Mouse (Mus musculus) spleen, adult 12 weeks (tissue): ENCODE results near the gene Tmed6.
A peak's percentile ranks its signal among the peaks of the same experiment; 100 is the strongest.
"Not testable (repeated sequence)": the region's sequence is repeated elsewhere in the genome, so short reads cannot be mapped to it uniquely, and the experiment has no call there.

Experiments
- DNase-seq: peaks from one replicate; pipeline ENCODE4 v3.0.0; 2022; ENCODE audit warnings: low spot score

Gene Tmed6

DNA sequence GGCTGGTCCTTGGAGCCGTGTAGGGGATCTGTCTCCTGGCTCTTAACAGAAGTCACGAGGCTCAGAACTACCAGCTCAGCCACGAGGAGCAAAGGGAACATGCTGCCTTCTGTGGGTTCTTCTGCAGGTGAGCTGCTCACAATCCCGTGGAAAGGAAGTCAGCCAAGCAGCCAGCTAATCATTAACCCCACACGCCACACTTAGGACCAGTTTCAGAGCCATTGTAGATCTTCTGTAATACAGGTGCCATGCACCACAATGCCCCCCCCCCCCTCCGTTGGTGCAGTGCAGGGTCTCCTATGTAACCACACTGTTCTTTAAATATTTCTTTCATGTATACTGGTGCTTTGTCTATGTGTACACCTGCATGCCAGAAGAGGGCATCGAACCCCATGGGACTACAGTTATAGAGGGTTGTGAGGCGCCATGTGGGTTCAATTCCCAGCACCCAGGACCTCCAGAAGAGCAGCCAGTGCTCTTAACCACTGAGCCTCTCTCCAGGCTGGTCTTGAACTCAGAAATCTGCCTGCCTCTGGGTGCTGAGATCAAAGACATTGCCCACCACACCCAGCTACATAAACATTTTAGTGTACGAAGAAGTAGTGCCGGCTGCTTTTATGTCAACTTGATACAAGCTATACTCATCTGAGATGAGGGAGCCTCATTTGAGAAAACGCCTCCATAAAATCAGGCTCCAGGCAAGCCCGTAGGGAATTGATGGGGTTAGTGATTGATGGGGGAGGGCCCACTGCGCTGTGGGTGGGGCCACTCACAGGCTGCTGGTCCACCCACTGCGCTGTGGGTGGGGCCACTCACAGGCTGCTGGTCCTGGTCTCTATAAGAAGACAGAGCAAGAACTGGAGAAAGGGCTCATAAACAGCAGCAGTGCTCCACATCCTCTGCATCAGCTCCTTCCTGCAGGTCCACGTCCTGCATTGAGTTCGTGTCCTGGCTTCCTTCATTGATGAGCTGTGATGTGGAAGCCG, at the start of gene Tmed6:
Tmed6 (minus strand) TSS at position 134 of the 986 bp plus-strand sequence.
- peak; percentile 51 for DNase-seq

DNA sequence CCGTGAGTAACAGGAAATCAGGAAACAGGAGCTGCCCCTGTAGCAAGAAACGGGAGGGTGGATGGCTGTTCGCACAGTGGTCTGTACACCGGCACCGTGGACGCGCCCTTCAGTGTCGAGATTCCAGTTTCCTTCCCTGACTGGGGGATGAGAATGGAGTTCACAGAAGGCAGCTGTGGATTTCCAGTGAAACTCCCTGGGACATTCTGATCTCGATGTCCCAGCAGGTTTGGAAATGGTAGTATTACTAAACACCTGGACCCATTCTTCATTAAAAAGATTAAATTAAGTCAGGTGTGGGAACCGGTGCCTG, 49.5 kb upstream of the Tmed6 start:
- no peak for DNase-seq

GRCm38 (mm10) chr8:107114150-107115007, 48.9 kb upstream of the Tmed6 start:
- no peak for DNase-seq

- no peak for DNase-seq
These were observed 47.8 kb upstream of the Tmed6 start for GRCm38 (mm10) chr8:107113209-107113608.

DNA sequence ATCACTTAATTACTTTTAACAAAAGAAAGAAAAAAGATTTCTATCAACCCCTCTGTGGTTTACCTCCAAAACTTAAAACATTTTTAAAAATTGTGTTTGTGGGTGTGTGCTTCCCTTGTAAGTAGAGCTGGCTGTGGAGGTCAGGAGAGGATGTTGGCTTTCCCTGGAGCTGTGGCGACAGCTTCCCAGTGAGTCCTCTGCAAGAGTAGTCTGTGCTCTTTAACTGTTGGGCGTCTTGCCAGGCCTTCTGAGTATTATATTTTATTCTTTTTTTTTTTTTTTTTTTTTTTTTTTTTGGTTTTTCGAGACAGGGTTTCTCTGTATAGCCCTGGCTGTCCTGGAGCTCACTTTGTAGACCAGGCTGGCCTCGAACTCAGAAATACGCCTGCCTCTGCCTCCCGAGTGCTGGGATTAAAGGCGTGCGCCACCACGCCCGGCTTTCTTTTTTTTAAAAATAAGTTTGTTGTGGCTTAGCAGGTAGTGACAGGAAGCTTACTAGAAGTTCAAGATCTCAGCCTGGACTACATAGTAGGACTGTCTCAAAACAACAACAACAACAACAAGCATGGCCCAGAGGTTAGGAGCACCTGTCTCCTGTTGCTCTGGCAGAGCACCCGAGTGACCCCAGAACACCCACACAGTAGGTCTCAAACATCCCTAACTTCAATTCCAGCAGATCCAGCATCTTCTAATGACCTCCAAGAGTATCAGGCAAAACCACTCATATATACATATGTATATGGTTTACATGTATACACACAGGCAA, 46.1 kb upstream of the Tmed6 start:
- no peak for DNase-seq

GRCm38 (mm10) chr8:107110629-107111330, 45.3 kb upstream of the Tmed6 start:
- no peak for DNase-seq

DNA sequence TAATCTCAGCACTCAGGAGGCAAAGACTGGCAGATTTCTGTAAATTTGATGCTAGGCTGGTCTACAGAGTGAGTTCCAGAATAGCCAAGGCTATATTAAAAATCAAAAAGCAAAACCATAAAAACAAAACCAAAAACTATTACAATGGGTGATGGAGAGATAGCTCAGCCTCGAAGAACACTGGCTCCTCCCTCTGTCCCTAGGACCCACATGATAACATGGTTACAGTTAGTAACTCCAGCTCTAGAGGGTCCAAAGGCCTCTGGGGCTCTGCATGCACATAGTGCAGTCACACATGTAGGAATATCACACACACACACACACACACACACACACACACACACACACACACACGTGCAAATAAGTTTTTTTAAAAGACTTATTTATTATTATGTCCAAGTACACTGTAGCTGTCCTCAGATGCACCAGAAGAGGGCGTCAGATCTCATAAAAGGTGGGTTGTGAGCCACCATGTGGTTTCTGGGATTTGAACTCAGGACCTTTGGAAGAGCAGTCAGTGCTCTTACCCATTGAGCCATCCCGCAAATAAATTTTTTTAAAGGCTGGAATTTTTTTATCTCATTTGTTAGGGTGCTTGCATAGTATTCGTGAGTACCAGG, 44.5 kb upstream of the Tmed6 start:
- no peak for DNase-seq

- DNase-seq = no peak
These were observed 43.7 kb upstream of the Tmed6 start for GRCm38 (mm10) chr8:107108978-107109720.

- DNase-seq = not testable (repeated sequence)
These were observed 42.6 kb upstream of the Tmed6 start for GRCm38 (mm10) chr8:107108089-107108488.

GRCm38 (mm10) chr8:107104547-107104946, 39.1 kb upstream of the Tmed6 start:
- peak; percentile 46 for DNase-seq

GRCm38 (mm10) chr8:107100635-107101034, 35.2 kb upstream of the Tmed6 start:
- DNase-seq = no peak

DNA sequence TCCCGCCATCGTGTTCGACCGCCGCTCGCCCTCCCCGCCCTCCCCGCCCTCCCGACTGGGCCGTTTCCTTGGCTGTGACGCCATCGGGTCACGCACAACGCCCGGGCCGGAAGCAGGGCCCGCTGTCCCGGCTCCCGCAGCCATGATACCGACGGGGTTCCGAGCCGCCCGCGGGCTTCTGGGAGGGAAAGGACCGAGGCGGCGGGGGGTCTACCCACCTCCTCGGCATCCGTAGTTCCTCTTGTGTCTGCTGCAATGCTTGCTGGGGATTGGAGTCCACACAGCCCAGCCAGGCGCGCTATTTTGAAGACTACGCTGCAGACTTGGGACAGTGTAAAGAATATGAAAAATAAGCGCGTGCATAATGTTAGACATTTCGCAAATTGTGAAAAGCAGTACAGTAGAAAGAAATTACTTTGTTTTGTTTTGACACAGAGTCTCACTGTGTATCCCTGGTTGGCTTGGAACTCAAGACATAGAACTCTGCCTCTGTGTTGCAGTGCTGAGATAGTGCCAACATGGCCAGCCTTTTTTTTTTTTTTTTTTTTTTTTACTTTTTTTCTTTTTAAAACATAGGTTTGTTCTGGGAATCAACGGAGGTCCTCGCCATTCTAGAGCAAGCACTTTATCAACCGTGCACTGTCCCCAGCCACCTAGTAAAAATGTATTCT, 31.1 kb upstream of the Tmed6 start, which contains the start of gene Terf2:
Terf2 (minus strand) TSS at position 182 of the 671 bp plus-strand sequence.
- DNase-seq = peak; percentile 80

DNA sequence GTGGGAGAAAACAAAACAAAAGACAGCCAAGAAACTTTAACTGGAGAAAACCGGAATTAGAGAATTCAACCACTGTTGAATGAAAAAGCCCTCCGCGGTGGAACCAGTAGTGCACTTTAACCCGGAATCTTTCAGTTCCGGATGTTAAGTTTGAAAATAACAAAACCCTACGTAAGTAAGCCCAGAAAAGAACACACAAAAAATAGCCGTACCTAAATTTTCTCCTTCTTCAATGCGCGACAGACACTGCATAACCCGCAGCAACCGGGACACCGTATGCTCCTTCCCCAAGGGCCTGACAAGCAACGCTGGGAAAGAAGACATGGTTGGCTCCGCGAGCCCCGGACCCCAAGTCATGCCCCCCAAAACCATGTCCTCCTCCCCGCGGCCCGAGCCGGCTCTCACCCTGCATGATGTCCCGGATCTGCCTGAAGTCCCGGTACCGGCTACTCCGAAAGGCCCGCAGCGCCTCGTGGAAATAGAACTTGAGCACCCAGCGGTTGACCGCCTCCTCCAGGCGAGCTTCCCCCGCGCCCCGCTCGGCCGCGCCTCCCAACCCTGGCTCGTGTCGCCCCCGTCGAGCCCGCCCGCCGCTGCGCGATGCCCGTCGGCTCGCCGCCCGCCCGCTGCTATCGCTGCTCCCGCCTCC, 30.4 kb upstream of the Tmed6 start:
- DNase-seq = no peak

DNA sequence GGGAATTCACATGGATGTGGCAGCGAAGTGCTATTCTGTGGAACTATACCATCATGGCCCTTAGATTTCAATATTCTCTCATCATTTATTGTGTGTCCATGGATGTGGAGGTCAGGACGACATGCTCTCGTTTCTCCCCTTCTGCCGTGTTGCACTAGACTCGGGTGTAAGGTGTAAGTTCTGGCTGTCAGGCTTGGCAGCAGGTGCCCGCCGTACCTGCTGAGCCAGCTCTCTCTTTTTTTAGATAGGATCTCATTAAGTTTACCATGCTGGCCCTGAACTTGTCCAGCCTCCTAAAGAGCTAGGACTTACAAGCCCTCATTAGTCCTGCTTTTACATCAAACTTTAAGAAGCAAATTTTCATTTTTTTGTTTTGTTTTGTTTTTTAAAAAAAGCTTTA, 25.1 kb upstream of the Tmed6 start:
- DNase-seq = no peak

DNA sequence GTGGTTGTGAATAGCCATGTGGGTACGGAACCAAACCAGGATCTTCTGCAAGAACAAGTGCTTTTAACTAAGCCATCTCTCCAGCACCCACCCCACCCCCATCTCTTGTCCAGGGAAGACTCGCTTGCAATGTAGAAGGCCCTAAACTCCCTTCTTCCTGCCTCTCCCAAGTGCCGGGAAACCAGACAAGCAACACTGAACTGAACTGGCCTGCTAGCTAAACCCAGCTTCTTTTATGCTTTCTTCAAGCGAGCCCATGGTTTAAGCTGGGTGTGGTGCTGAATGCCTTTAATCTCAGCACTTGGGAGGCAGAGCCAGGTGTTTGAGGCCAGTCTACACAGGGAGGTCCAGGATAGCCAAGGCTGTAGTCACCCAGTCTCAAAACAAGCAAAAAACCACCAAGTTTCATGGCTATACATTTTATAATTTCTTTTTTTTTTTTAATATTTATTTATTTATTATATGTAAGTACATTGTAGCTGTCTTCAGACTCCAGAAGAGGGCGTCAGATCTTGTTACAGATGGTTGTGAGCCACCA, 23.2 kb upstream of the Tmed6 start:
- DNase-seq = no peak

DNA sequence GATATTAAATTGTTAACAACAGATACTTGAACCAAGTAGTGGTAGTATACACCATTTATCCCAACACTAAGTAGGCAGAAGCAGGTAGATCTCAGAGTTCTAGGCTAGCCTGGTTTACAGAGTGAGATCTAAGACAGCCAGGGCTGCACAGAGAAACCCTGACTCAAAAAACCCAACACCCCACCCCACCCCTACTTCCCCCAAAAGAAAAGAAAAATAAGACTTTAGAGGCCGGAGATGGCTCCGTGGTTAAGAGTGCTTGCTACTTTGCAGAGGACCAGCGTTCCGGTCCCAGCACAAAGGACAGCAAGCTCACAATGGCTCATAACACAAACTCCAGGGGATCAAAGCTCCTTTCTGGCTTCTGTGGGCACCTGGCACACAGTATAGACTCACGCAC, 20.6 kb upstream of the Tmed6 start:
- DNase-seq = no peak

DNA sequence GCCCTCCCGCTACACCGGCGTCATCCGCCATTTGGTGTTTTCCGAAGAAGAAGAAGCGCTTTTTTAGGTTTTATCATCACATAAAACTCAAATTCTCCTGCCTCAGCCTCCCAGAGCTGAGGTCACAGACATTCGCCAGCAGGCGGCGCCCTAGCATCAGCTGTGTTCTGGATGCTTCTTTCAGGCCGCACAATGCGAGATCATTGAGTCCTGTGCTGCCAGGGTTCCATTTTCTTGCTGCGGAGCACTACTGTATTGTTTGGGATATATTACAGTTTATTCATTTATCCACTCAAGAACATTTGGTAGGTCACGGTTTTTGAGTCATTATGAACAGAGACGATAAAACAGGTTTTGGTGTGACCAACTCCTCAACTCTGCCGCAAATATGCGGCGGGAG, 19.9 kb upstream of the Tmed6 start:
- DNase-seq = no peak

- no peak for DNase-seq
These were observed 10.9 kb upstream of the Tmed6 start for GRCm38 (mm10) chr8:107076239-107076888.
